Mouse (Mus musculus) intestine, postnatal 0 days (tissue): ENCODE data around the gene Gm14459. TPM values are rescaled to one million over a fixed set of nuclear protein-coding genes. Genes with fewer than 3 reads are reported as not detected.
"Not testable (repeated sequence)": the region's sequence is repeated elsewhere in the genome, so short reads cannot be mapped to it uniquely, and the experiment has no call there.

ENCODE experiments used
- ATAC-seq: fragments of 200-750 bp; cut with Nextera tagmentation; 2 replicates; pipeline ENCODE4 v1.8.0; 2017; ENCODE audit warnings: mild to moderate bottlenecking, moderate TSS enrichment, moderate library complexity
- H3K27ac ChIP-seq: fragments of 300-500 bp; sonication (generic); 2 replicates; pipeline ENCODE4 v1.5.1; 2014; ENCODE audit warnings: mild to moderate bottlenecking, low read depth, low read length, moderate library complexity
- H3K27me3 ChIP-seq: fragments of 300-500 bp; sonication (generic); replicated peaks from 2 replicates; pipeline ENCODE4 v1.6.1; 2014; ENCODE audit warnings: low read length, mixed read lengths; ENCODE audit not compliant: control insufficient read depth, insufficient read depth
- H3K36me3 ChIP-seq: fragments of 300-500 bp; sonication (generic); 2 replicates; pipeline ENCODE4 v1.6.1; 2014; ENCODE audit warnings: mild to moderate bottlenecking, moderate library complexity; ENCODE audit not compliant: control insufficient read depth, insufficient read depth
- H3K4me1 ChIP-seq: fragments of 300-500 bp; sonication (generic); replicated peaks from 2 replicates; pipeline ENCODE4 v1.6.1; 2014; ENCODE audit warnings: antibody characterized with exemption, low read length, mixed read lengths; ENCODE audit not compliant: control insufficient read depth, insufficient read depth
- H3K4me2 ChIP-seq: fragments of 300-500 bp; sonication (generic); replicated peaks from 2 replicates; pipeline ENCODE4 v1.6.1; 2014; ENCODE audit warnings: low read depth, mild to moderate bottlenecking, moderate library complexity
- H3K4me3 ChIP-seq: fragments of 300-500 bp; sonication (generic); 2 replicates; pipeline ENCODE4 v1.5.1; 2014; ENCODE audit warnings: low read depth, low read length
- H3K9ac ChIP-seq: fragments of 300-500 bp; sonication (generic); 2 replicates; pipeline ENCODE4 v1.6.1; 2014; ENCODE audit warnings: mild to moderate bottlenecking, low read depth, low read length
- H3K9me3 ChIP-seq: fragments of 300-500 bp; sonication (generic); 2 replicates; pipeline ENCODE4 v1.6.1; 2016; ENCODE audit warnings: mixed run types; ENCODE audit not compliant: control insufficient read depth
- CTCF ChIP-seq: sonication (generic); IDR thresholded peaks from 2 replicates; pipeline ENCODE4 v1.5.1; 2016; ENCODE audit warnings: low read depth, mild to moderate bottlenecking, control low read depth, antibody characterized with exemption, moderate library complexity
- WGBS: fragments of 180-500 bp; shearing (Covaris S2); extraction: QIAGEN DNeasy Blood & Tissue Kit; methylation state at CpG from one replicate; pipeline ENCODE4 v1.1.7; 2014; 5-methylcytosine and 5-hydroxymethylcytosine counted together
- polyA plus RNA-seq: library from polyadenylated mRNA; unstranded; fragments of >200 nt; fragmentation: Nextera tagmentation; extraction: Ambion mirVana; gene quantifications from 2 replicates; pipeline ENCODE4 v1.2.1, GENCODE M21; 2015

The Gm14459 gene
- polyA plus RNA-seq = not detected in 2 replicates

GRCm38 (mm10) chrX:8524854-8525253 lies at the start of gene Gm14459:
TSS of gene Gm14459 (minus strand) at chrX:8524954.
- no peak for TF ChIP-seq CTCF
- no peaks in the 10 kb centered on the region for H3K4me1 ChIP-seq

DNA sequence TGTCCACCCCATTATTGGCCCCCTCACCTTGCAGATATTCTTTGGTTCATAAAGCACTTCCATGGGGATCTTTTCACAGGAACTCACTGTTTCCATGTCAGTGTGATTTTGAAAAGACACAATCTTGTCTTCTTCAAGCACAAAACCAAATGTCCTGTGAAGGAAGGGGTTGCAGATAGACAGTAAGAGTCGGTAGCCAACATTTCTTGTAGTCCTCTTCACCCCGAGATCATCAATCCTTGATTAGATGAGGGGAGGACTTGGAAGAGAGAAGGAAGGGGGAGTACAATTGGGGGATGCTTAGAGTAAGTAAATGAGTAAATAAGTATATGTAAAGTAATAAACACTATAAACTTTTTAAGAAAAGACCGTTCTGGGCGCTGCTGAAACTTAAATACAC lies 23.4 kb upstream of the Gm14459 start, which contains the start of gene Ssxb6:
Ssxb6 (minus strand) TSS at position 101 of the 400 bp plus-strand sequence.
- not testable (repeated sequence) for ATAC-seq, H3K9ac ChIP-seq, H3K27me3 ChIP-seq, H3K27ac ChIP-seq, H3K9me3 ChIP-seq, H3K4me3 ChIP-seq, H3K4me2 ChIP-seq, H3K36me3 ChIP-seq, H3K4me1 ChIP-seq
- 66% methylated on average over 4 of the region's 4 CpGs for WGBS

More at GRCm38 (mm10) chrX:8524854-8525253, at the start of gene Gm14459:
- WGBS = 86% methylated on average over 2 of the region's 2 CpGs
- Histone ChIP-seq H3K27me3 (no peaks in the 10 kb centered on the region), H3K9ac (no peak within 1 kb of the TSS), H3K36me3 (no peaks in the 10 kb centered on the region), H3K9me3 (no peaks in the 10 kb centered on the region), H3K4me3 (no peak within 1 kb of the TSS), H3K4me2 (no peak within 1 kb of the TSS), H3K27ac (no peak within 1 kb of the TSS)
- no peak for ATAC-seq

Other genes with a start within 250 kb of the Gm14459 start
- not detected in 2 replicates for gene Ssxb10, start 197.5 kb downstream of the Gm14459 start, polyA plus RNA-seq
- gene Ssxb9, start 158.0 kb downstream of the Gm14459 start, polyA plus RNA-seq = not detected in 2 replicates
- gene Ssxb1, start 111.6 kb downstream of the Gm14459 start, polyA plus RNA-seq = not detected in 2 replicates
- gene Ssxb2, start 63.2 kb downstream of the Gm14459 start, polyA plus RNA-seq = not detected in 2 replicates
- not detected in 2 replicates for gene Ssxb6, start 23.3 kb upstream of the Gm14459 start, polyA plus RNA-seq
- not detected in 2 replicates for gene Ssxb3, start 66.9 kb upstream of the Gm14459 start, polyA plus RNA-seq
- gene Ssxb8, start 165.9 kb upstream of the Gm14459 start, polyA plus RNA-seq = not detected in 2 replicates
- not detected in 2 replicates for gene Ssx9, start 223.5 kb upstream of the Gm14459 start, polyA plus RNA-seq